Mouse (Mus musculus) layer of hippocampus, adult 2 months (tissue): Measurements from ENCODE around the gene Gcg. TPM values are rescaled to one million over a fixed set of nuclear protein-coding genes. Genes with fewer than 3 reads are reported as not detected.

Experiments used
- DNase-seq, 2 experiments: peaks; one replicate each; pipeline ENCODE4 v3.0.0; 2022; ENCODE audit warnings: low spot score in 2 of 2
- H3K27ac ChIP-seq: fragments of 200-600 bp; 2 replicates; pipeline ENCODE4 v1.8.1; 2022
- H3K4me3 ChIP-seq: fragments of 200-600 bp; 2 replicates; pipeline ENCODE4 v1.8.1; 2022; ENCODE audit warnings: mild to moderate bottlenecking
- CTCF ChIP-seq: fragments of 200-600 bp; conservative IDR thresholded peaks from 2 replicates; pipeline ENCODE4 v1.8.1; 2022; ENCODE audit warnings: antibody characterized with exemption, mild to moderate bottlenecking, moderate library complexity
- long read RNA-seq, 2 experiments: library from polyadenylated mRNA; stranded (forward); transcript quantifications; one replicate each; pipeline ENCODE4 v2.0.0; 2021; ENCODE audit warnings: borderline mapping rate in 2 of 2
- total RNA-seq, 2 experiments: library from RNA; stranded (reverse); gene quantifications; 2 replicates each; pipeline ENCODE4 v1.2.3; 2021

Gene Gcg
- not detected for total RNA-seq
- long read RNA-seq, experiment 1, result 0 reads
- long read RNA-seq, experiment 2, result 0 reads

GRCm38 (mm10) chr2:62483550-62483949 lies at the start of gene Gcg:
Gene Gcg (minus strand): TSS chr2:62483650.
- TF ChIP-seq CTCF, result no peak
- no peak within 1 kb of the TSS for H3K27ac ChIP-seq
- no peak within 1 kb of the TSS for H3K4me3 ChIP-seq
- DNase-seq, result no peak

GRCm38 (mm10) chr2:62531065-62531464 lies 47.6 kb upstream of the Gcg start:
- no peak for TF ChIP-seq CTCF
- Histone ChIP-seq H3K4me3 (no peak overlapping the region), H3K27ac (no peak overlapping the region)
- no peak for DNase-seq

- no peak overlapping the region for H3K4me3 ChIP-seq
- peak in 1 of 2 experiments; percentile 68 for DNase-seq
- peak overlapping the region; percentile 18; the same call in 1 of the 2 replicates for H3K27ac ChIP-seq
- TF ChIP-seq CTCF, result no peak
These were observed 42.9 kb upstream of the Gcg start for GRCm38 (mm10) chr2:62526399-62526798.

GRCm38 (mm10) chr2:62517790-62518189 lies 34.3 kb upstream of the Gcg start:
- DNase-seq, result peak in 1 of 2 experiments; percentile 15
- TF ChIP-seq CTCF, result no peak
- H3K27ac ChIP-seq, result no peak overlapping the region
- H3K4me3 ChIP-seq, result no peak overlapping the region

- Histone ChIP-seq H3K4me3 (no peak overlapping the region), H3K27ac (no peak overlapping the region)
- TF ChIP-seq CTCF, result no peak
- DNase-seq, result no peak
These were observed 31.0 kb upstream of the Gcg start for GRCm38 (mm10) chr2:62514477-62514876.

- H3K27ac ChIP-seq, result no peak overlapping the region
- H3K4me3 ChIP-seq, result no peak overlapping the region
- DNase-seq, result peak; percentile 55 to 65
- no peak for TF ChIP-seq CTCF
These were observed 30.0 kb upstream of the Gcg start for GRCm38 (mm10) chr2:62513477-62513876.

- no peak for DNase-seq
- Histone ChIP-seq H3K27ac (no peak overlapping the region), H3K4me3 (no peak overlapping the region)
- no peak for TF ChIP-seq CTCF
These were observed 23.7 kb upstream of the Gcg start for GRCm38 (mm10) chr2:62507130-62507529.

- H3K4me3 ChIP-seq, result no peak overlapping the region
- no peak for TF ChIP-seq CTCF
- no peak for DNase-seq
- no peak overlapping the region for H3K27ac ChIP-seq
These were observed 23.0 kb upstream of the Gcg start for GRCm38 (mm10) chr2:62506441-62506840.

- H3K27ac ChIP-seq, result no peak overlapping the region
- no peak for TF ChIP-seq CTCF
These were observed 20.9 kb upstream of the Gcg start for GRCm38 (mm10) chr2:62504269-62504796.

GRCm38 (mm10) chr2:62503326-62503725 lies 19.9 kb upstream of the Gcg start:
- peak overlapping the region; percentile 53 for H3K27ac ChIP-seq
- DNase-seq, result no peak
- no peak overlapping the region for H3K4me3 ChIP-seq
- no peak for TF ChIP-seq CTCF

More at GRCm38 (mm10) chr2:62504269-62504796, 20.9 kb upstream of the Gcg start:
- no peak overlapping the region for H3K4me3 ChIP-seq
- DNase-seq, result no peak

GRCm38 (mm10) chr2:62502516-62502915 lies 19.1 kb upstream of the Gcg start:
- Histone ChIP-seq H3K27ac (peak overlapping the region; percentile 53), H3K4me3 (no peak overlapping the region)
- no peak for DNase-seq
- TF ChIP-seq CTCF, result no peak

GRCm38 (mm10) chr2:62498821-62499220 lies 15.4 kb upstream of the Gcg start:
- no peak for DNase-seq

GRCm38 (mm10) chr2:62498086-62498485 lies 14.6 kb upstream of the Gcg start:
- DNase-seq, result no peak
- no peak overlapping the region for H3K4me3 ChIP-seq
- H3K27ac ChIP-seq, result no peak overlapping the region
- TF ChIP-seq CTCF, result no peak

More at GRCm38 (mm10) chr2:62498821-62499220, 15.4 kb upstream of the Gcg start:
- Histone ChIP-seq H3K4me3 (no peak overlapping the region), H3K27ac (no peak overlapping the region)
- no peak for TF ChIP-seq CTCF

- Histone ChIP-seq H3K4me3 (no peak overlapping the region), H3K27ac (no peak overlapping the region)
- no peak for TF ChIP-seq CTCF
- DNase-seq, result no peak
These were observed 14.0 kb upstream of the Gcg start for GRCm38 (mm10) chr2:62497333-62498002.
